ENCODE assay signal across 14 mouse cellular contexts in genomic region chr19:20536538-20536937, GRCm38 (mm10). TPM values are rescaled to one million over a fixed set of nuclear protein-coding genes. Genes with fewer than 3 reads are reported as not detected.
DNase-seq lines count a peak whose midpoint lies in the region; ATAC-seq and TF ChIP-seq lines count a peak whose summit lies in the region.
"Had no signal": no experiment of that assay in that cellular context is flagged by ENCODE, and none has a peak within 500 bp of the region (broad histone marks: within the 10 kb centered on the region; RNA-seq: fewer than 3 reads in every experiment).

No protein-coding gene starts in this region.

- ATAC-seq in heart, embryonic 11.5 days (replicated peaks; ENCODE audit: insufficient number of reproducible peaks, low FRiP score, low TSS enrichment) = no peak
- no peak for ATAC-seq in midbrain, embryonic 13.5 days

- no peak overlapping the region for H3K4me3 ChIP-seq in heart, embryonic 11.5 days (ENCODE audit: low read depth, low read length)
- peak overlapping the region; percentile 11; the same call in 1 of the 2 replicates for H3K4me3 ChIP-seq in layer of hippocampus, adult 2 months
- H3K4me3 ChIP-seq in midbrain, embryonic 13.5 days (replicated peaks) = no peak overlapping the region
- H3K4me3 ChIP-seq: midbrain, embryonic 12.5 days had no signal

- no peak overlapping the region for H3K9ac ChIP-seq in heart, embryonic 11.5 days (ENCODE audit: low read depth, low read length)
- H3K9ac ChIP-seq in midbrain, embryonic 13.5 days (replicated peaks) = no peak overlapping the region
- H3K9ac ChIP-seq: hindbrain, embryonic 14.5 days; liver, embryonic 14.5 days; midbrain, embryonic 12.5 days had no signal

- H3K9me3 ChIP-seq in heart, embryonic 11.5 days (replicated peaks; ENCODE audit: control insufficient read depth, low read length) = no peaks in the 10 kb centered on the region
- no peaks in the 10 kb centered on the region for H3K9me3 ChIP-seq in midbrain, embryonic 13.5 days
- H3K9me3 ChIP-seq: midbrain, embryonic 12.5 days had no signal

- DNase-seq in heart, adult 18-20 months = peak; percentile 45 to 58
- DNase-seq in NIH3T3 (ENCODE audit: low read depth) = peak; percentile 79
- DNase-seq in layer of hippocampus, adult 2 months (ENCODE audit: low spot score in 2 of 2) = peak; percentile 29 to 71
- peak; percentile 45 to 82 for DNase-seq in right cerebral cortex, postnatal 10 days (ENCODE audit: low spot score in 2 of 2)
- DNase-seq in cerebellum, postnatal 14 days = no peak
- no peak for DNase-seq in cerebellum, postnatal 36 days
- DNase-seq: adrenal gland, adult 2 months; cerebellum, adult 2 months; kidney, postnatal 25 days had no signal

- H3K4me2 ChIP-seq in heart, embryonic 11.5 days = no peak overlapping the region
- H3K4me2 ChIP-seq in midbrain, embryonic 13.5 days (replicated peaks) = no peak overlapping the region
- H3K4me2 ChIP-seq: hindbrain, embryonic 14.5 days; midbrain, embryonic 12.5 days had no signal

- H3K27me3 ChIP-seq in heart, embryonic 11.5 days (ENCODE audit: control insufficient read depth, insufficient read depth, low read length) = no peaks in the 10 kb centered on the region
- H3K27me3 ChIP-seq in midbrain, embryonic 13.5 days = no peaks in the 10 kb centered on the region
- H3K27me3 ChIP-seq: midbrain, embryonic 12.5 days had no signal

- H3K36me3 ChIP-seq in heart, embryonic 11.5 days (ENCODE audit: control insufficient read depth, insufficient read depth, low read length) = no peaks in the 10 kb centered on the region
- no peaks in the 10 kb centered on the region for H3K36me3 ChIP-seq in midbrain, embryonic 13.5 days
- H3K36me3 ChIP-seq: midbrain, embryonic 12.5 days had no signal

- no peak for TF ChIP-seq CTCF in layer of hippocampus, adult 2 months (conservative IDR thresholded peaks at IDR 0.05)

- 52% methylated on average over 7 of the region's 7 CpGs for WGBS in heart, embryonic 11.5 days (ENCODE audit: insufficient replicate concordance)
- WGBS in midbrain, embryonic 13.5 days = 82% methylated on average over 7 of the region's 7 CpGs

- H3K27ac ChIP-seq in heart, embryonic 11.5 days (ENCODE audit: low read depth, low read length) = no peak overlapping the region
- H3K27ac ChIP-seq in layer of hippocampus, adult 2 months = peak overlapping the region; percentile 85
- H3K27ac ChIP-seq in midbrain, embryonic 13.5 days = no peak overlapping the region
- H3K27ac ChIP-seq: hindbrain, embryonic 14.5 days; liver, embryonic 14.5 days; midbrain, embryonic 12.5 days had no signal

- H3K4me1 ChIP-seq in heart, embryonic 11.5 days (ENCODE audit: control insufficient read depth, insufficient read depth, low read length) = no peaks in the 10 kb centered on the region
- H3K4me1 ChIP-seq in midbrain, embryonic 13.5 days (replicated peaks) = no peaks in the 10 kb centered on the region
- H3K4me1 ChIP-seq: midbrain, embryonic 12.5 days had no signal

RNA-seq across cellular contexts. Expression of gene Aldh1a1, which starts 44.0 kb away (rescaled TPM):
- total RNA-seq in heart, adult 18-20 months (2021) = 10 to 100 TPM; 20.0 to 35.0 TPM
- polyA plus RNA-seq in heart, embryonic 11.5 days (2014; fragmentation: Nextera tagmentation; extraction: Ambion mirVana) = 4.0 and 4.6 TPM in 2 replicates
- total RNA-seq in layer of hippocampus, adult 2 months (2021) = 10 to 100 TPM; 52.6 to 68.9 TPM
- polyA plus RNA-seq in midbrain, embryonic 13.5 days (2015; fragmentation: Nextera tagmentation; extraction: Ambion mirVana) = 0.55 and 1.3 TPM in 2 replicates

Comparison
In these comparisons a context has a peak if more than half of its experiments do, and no peak if none do; other contexts are left out.
1. DNase-seq: peak in heart, adult 18-20 months (2 of 2), NIH3T3 (single experiment), layer of hippocampus, adult 2 months (2 of 2) and right cerebral cortex, postnatal 10 days (2 of 2); none in cerebellum, postnatal 14 days (0 of 2) and cerebellum, postnatal 36 days (0 of 2).